Mouse (Mus musculus): ENCODE measurements around the gene Arf1. TPM values are rescaled to one million over a fixed set of nuclear protein-coding genes. Genes with fewer than 3 reads are reported as not detected.
A peak's percentile ranks its signal among the peaks of the same experiment; 100 is the strongest.

Arf1 gene
- polyA plus RNA-seq, 1 experiment from 2014 or later: 557 TPM

DNA sequence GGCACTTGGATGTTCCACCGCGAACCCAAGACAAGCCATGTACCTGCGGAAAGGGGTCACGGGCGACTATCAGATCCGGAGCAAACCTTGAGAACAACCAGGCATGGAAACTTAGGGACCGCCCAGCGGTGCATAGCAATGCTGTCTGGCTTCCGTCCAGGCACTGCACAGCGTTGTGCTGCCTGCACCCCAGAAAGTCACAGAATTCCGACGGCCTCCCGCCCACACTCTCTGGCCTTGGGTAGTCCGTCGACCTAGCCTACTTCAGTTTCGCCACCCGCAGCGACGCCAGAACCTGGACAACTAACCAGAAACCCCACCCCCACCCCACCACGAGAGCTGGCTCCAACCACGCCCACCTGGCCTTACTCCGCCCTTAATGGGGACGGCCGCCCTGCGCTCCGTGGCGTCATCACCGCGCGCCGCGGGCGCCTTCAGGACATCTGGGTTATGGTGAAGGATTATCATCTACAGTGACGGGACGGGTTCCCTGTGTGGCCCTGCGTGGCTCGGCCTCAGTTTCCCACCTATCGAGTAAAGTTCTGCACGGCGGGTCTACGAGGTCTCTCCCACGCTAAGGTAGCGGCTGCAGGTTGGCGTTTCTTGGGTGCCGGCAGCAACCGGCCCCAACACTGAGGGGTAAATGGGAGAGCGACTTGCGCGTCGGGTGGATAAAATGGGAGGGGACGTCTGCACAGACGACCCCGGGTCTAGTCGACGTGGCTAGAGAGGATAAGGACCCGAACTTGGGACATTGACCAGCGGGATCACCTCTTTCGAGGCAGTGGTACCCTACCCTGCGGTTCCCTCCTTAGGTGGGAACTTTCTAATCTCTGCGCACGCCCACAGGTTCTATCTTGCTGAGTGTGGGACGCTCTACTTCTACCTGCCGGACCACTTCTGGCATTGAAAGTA lies 25.7 kb downstream of the Arf1 start, which contains the start of gene Mrpl55:
Mrpl55 (plus strand) TSS at position 406 of the 915 bp plus-strand sequence.
- Histone ChIP-seq H3K9me3 (ENCODE audit: control insufficient read depth, low read length) (no peaks in the 10 kb centered on the region), H3K4me2 (ENCODE audit: low read length) (peak within 1 kb of the TSS; percentile 95), H3K9ac (ENCODE audit: low read length) (peak within 1 kb of the TSS; percentile 87), H3K27ac (replicated peaks in 1 of 2; ENCODE audit: control insufficient read depth in 1 of 2, insufficient read depth in 1 of 2, low read depth in 2 of 2, low read length in 2 of 2) (peak within 1 kb of the TSS; percentile 74 to 91), H3K4me1 (ENCODE audit: control insufficient read depth in 2 of 2, insufficient read depth in 2 of 2, low read length in 2 of 2) (peaks cover 6 to 12% of the 10 kb centered on the region in 2 experiments), H3K36me3 (ENCODE audit: control insufficient read depth, insufficient read depth, low read length) (peaks cover 46% of the 10 kb centered on the region), H3K27me3 (ENCODE audit: control insufficient read depth, insufficient read depth, low read length) (no peaks in the 10 kb centered on the region), H3K4me3 (ENCODE audit: control insufficient read depth in 1 of 2, insufficient read depth in 1 of 2, low read depth in 1 of 2, low read length in 2 of 2) (peak within 1 kb of the TSS; percentile 83 to 86)
- WGBS: under 1% methylated on average over 63 of the region's 63 CpGs
- ATAC-seq (ENCODE audit: insufficient number of reproducible peaks, insufficient read depth, low FRiP score, low read depth): peak; percentile 83

DNA sequence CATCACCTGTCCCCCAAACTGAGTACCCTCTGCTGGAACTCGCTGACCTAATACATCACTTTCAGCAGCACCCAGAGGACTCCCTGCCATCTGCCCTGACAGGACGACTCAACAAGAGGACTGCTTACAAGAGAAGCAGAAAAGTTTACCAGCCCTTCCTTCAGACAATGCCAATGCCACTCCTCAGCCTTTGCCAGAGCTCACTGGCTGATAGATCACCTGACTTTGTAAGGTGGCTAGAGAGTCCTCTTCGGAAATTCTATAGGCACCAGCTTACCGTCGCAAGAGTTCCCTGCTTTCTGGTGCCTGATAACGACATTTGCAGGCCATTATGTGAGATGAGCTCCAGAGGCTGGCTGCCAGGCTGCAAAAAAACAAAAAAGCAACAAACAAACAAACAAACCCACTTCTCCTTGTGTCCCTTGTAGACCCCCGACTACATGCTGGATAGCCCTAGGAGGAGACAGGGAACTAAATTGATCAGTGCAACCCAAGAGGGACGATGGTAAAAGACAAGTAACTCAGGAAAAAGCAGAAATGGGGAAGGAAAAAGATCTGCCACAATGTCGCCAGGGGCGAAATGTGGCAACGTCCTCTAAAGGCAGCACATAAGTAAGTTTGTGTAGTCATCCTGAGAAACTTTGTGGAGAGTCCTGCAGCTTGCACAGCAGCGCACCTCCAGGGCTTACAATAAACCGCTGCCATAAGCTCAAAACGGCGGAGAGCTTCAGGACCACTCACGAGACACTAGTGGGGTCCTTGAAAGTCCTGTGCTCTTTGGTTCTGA lies 26.7 kb downstream of the Arf1 start:
- Histone ChIP-seq H3K4me1 (ENCODE audit: control insufficient read depth in 2 of 2, insufficient read depth in 2 of 2, low read length in 2 of 2) (peaks cover 6 to 12% of the 10 kb centered on the region in 2 experiments), H3K4me2 (ENCODE audit: low read length) (peak overlapping the region; percentile 95), H3K9ac (ENCODE audit: low read length) (peak overlapping the region; percentile 87), H3K27me3 (ENCODE audit: control insufficient read depth, insufficient read depth, low read length) (no peaks in the 10 kb centered on the region), H3K36me3 (ENCODE audit: control insufficient read depth, insufficient read depth, low read length) (peaks cover 37% of the 10 kb centered on the region), H3K4me3 (ENCODE audit: control insufficient read depth in 1 of 2, insufficient read depth in 1 of 2, low read depth in 1 of 2, low read length in 2 of 2) (peak overlapping the region; percentile 83 to 86), H3K9me3 (ENCODE audit: control insufficient read depth, low read length) (no peaks in the 10 kb centered on the region), H3K27ac (replicated peaks in 1 of 2; ENCODE audit: control insufficient read depth in 1 of 2, insufficient read depth in 1 of 2, low read depth in 2 of 2, low read length in 2 of 2) (peak overlapping the region; percentile 74 to 91)
- 25% methylated on average over 16 of the region's 16 CpGs for WGBS
- peak; percentile 11; the same call in 1 of the 2 replicates for ATAC-seq (ENCODE audit: insufficient number of reproducible peaks, insufficient read depth, low FRiP score, low read depth)

DNA sequence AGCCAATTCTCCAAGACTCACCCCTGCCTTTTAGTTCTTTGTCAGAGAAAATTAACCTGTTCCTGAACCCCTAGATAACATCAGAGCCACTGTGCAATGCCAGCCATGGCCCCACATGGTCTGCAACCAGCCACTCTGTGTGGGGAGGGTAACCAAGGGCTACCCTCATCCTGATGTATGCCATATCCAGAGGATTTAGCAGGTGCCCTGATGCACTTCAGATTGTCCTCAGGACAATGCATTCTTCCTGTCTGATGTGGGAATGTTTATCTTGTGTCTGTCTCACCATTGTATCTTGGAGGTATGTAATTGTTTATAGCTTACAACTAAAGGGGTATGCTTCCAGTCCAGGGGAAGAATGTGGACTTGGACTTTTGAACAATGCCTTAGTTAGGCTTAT lies 31.8 kb downstream of the Arf1 start:
- H3K9ac ChIP-seq (ENCODE audit: low read length): no peak overlapping the region
- H3K9me3 ChIP-seq (ENCODE audit: control insufficient read depth, low read length): no peaks in the 10 kb centered on the region
- peaks cover 2 to 3% of the 10 kb centered on the region in 2 experiments for H3K4me1 ChIP-seq (ENCODE audit: control insufficient read depth in 2 of 2, insufficient read depth in 2 of 2, low read length in 2 of 2)
- peaks cover 9% of the 10 kb centered on the region; the same call in 1 of the 2 replicates for H3K36me3 ChIP-seq (ENCODE audit: control insufficient read depth, insufficient read depth, low read length)
- no peak overlapping the region for H3K4me3 ChIP-seq (ENCODE audit: control insufficient read depth in 1 of 2, insufficient read depth in 1 of 2, low read depth in 1 of 2, low read length in 2 of 2)
- H3K27me3 ChIP-seq (ENCODE audit: control insufficient read depth, insufficient read depth, low read length): no peaks in the 10 kb centered on the region
- no peak for ATAC-seq (ENCODE audit: insufficient number of reproducible peaks, insufficient read depth, low FRiP score, low read depth)
- no peak overlapping the region for H3K27ac ChIP-seq (replicated peaks in 1 of 2; ENCODE audit: control insufficient read depth in 1 of 2, insufficient read depth in 1 of 2, low read depth in 2 of 2, low read length in 2 of 2)
- H3K4me2 ChIP-seq (ENCODE audit: low read length): no peak overlapping the region

DNA sequence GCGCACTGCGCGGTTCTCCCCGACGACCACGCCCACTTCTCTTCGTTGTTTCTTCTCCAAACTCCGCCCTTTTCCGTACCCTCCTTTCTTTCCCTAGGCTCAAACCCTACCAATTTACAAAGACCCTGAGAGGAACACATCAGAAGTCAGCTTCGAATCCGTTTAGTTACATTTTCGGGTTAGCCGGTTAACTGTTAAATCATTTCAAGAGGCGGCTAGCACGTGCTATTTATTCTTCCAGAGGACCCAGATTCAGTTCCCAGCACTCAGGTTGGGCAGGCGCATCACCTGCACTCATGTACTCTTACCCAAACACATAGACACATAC lies 36.0 kb downstream of the Arf1 start, which contains the start of gene Guk1:
Guk1 (minus strand) TSS at position 154 of the 328 bp plus-strand sequence.
- Histone ChIP-seq H3K27ac (replicated peaks in 1 of 2; ENCODE audit: control insufficient read depth in 1 of 2, insufficient read depth in 1 of 2, low read depth in 2 of 2, low read length in 2 of 2) (peak within 1 kb of the TSS; percentile 84 to 91), H3K36me3 (ENCODE audit: control insufficient read depth, insufficient read depth, low read length) (0 out of 2 replicates have a peak, but pooled peaks cover under 1% of the 10 kb centered on the region), H3K27me3 (ENCODE audit: control insufficient read depth, insufficient read depth, low read length) (no peaks in the 10 kb centered on the region), H3K9me3 (ENCODE audit: control insufficient read depth, low read length) (no peaks in the 10 kb centered on the region), H3K4me3 (ENCODE audit: control insufficient read depth in 1 of 2, insufficient read depth in 1 of 2, low read depth in 1 of 2, low read length in 2 of 2) (peak within 1 kb of the TSS; percentile 64 to 68), H3K9ac (ENCODE audit: low read length) (peak within 1 kb of the TSS; percentile 86), H3K4me2 (ENCODE audit: low read length) (peak within 1 kb of the TSS; percentile 83), H3K4me1 (ENCODE audit: control insufficient read depth in 2 of 2, insufficient read depth in 2 of 2, low read length in 2 of 2) (peaks cover 0 to 4% of the 10 kb centered on the region in 2 experiments; a peak in 1 of 4 replicates)
- WGBS: 6% methylated on average over 16 of the region's 16 CpGs
- peak; percentile 1; the same call in 1 of the 2 replicates for ATAC-seq (ENCODE audit: insufficient number of reproducible peaks, insufficient read depth, low FRiP score, low read depth)

DNA sequence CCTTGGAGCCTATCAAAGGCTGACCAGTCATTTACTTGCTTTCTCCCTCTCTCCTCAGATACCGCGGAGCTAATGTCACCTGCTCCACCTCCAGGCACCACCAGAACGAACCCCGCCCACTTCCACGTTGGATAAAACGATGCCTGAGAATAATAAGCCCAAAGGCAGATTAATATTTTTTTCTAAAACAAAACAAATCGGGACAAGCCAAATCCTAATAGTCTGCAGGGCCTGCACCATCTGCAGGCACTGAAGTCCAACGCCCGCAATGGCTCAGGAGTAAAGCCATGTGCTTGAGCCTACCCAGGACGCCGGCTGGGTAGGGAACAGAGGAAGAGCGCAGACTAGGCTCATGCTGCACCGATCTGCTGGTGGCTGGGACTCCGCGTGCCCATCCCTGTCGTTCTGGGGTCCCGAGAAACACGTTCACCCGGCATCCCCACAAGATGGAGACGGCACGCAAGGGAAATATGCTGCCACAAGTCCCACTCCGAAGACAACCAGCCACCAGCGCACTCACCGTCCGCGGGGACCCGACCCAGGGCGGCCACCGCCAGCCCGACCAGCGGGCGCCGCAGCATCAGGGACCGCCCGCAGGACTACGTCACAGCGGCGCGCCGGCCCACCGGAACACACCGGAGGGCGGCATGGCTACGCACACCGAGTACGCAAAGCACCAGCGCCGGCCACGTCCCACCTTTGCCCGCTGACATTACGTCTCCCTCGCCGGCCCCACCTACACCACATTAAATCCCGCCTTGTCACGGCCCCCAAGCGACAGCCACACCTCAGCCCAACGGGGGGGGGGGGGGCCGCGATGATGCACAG lies 36.6 kb downstream of the Arf1 start:
- Histone ChIP-seq H3K4me3 (ENCODE audit: control insufficient read depth in 1 of 2, insufficient read depth in 1 of 2, low read depth in 1 of 2, low read length in 2 of 2) (peak overlapping the region; percentile 64 to 68), H3K9me3 (ENCODE audit: control insufficient read depth, low read length) (no peaks in the 10 kb centered on the region), H3K9ac (ENCODE audit: low read length) (peak overlapping the region; percentile 86), H3K36me3 (ENCODE audit: control insufficient read depth, insufficient read depth, low read length) (peaks cover 6% of the 10 kb centered on the region; the same call in 1 of the 2 replicates), H3K4me2 (ENCODE audit: low read length) (peak overlapping the region; percentile 83), H3K4me1 (ENCODE audit: control insufficient read depth in 2 of 2, insufficient read depth in 2 of 2, low read length in 2 of 2) (peaks cover 0 to 4% of the 10 kb centered on the region in 2 experiments; a peak in 1 of 4 replicates), H3K27ac (replicated peaks in 1 of 2; ENCODE audit: control insufficient read depth in 1 of 2, insufficient read depth in 1 of 2, low read depth in 2 of 2, low read length in 2 of 2) (peak overlapping the region; percentile 84 to 91), H3K27me3 (ENCODE audit: control insufficient read depth, insufficient read depth, low read length) (no peaks in the 10 kb centered on the region)
- ATAC-seq (ENCODE audit: insufficient number of reproducible peaks, insufficient read depth, low FRiP score, low read depth): peak; percentile 93
- WGBS: under 1% methylated on average over 57 of the region's 59 CpGs

DNA sequence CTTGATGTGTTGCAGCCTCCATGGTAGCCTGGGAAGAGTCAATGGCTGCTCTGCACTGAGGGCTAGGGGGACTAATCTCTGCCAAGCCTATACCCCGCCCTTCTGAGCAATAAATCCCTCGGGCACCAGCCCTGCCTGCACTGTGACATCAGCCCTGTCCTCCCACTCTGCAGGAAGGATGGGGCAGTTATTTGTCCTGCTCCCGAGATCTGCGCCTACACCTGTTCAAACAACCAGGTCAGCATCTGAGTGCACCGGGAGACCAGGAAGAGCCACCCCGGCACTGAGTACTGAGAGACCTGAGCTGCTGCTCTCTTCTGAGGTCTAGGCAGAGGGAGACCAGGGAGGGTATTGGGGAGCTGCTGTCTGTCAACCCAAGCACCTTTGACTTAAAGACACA lies 40.4 kb downstream of the Arf1 start:
- no peak overlapping the region for H3K4me3 ChIP-seq (ENCODE audit: control insufficient read depth in 1 of 2, insufficient read depth in 1 of 2, low read depth in 1 of 2, low read length in 2 of 2)
- no peaks in the 10 kb centered on the region for H3K9me3 ChIP-seq (ENCODE audit: control insufficient read depth, low read length)
- H3K4me1 ChIP-seq (ENCODE audit: control insufficient read depth in 2 of 2, insufficient read depth in 2 of 2, low read length in 2 of 2): peaks cover 10 to 20% of the 10 kb centered on the region in 2 experiments
- H3K27me3 ChIP-seq (ENCODE audit: control insufficient read depth, insufficient read depth, low read length): no peaks in the 10 kb centered on the region
- H3K9ac ChIP-seq (ENCODE audit: low read length): no peak overlapping the region
- ATAC-seq (ENCODE audit: insufficient number of reproducible peaks, insufficient read depth, low FRiP score, low read depth): no peak
- no peak overlapping the region for H3K27ac ChIP-seq (replicated peaks in 1 of 2; ENCODE audit: control insufficient read depth in 1 of 2, insufficient read depth in 1 of 2, low read depth in 2 of 2, low read length in 2 of 2)
- H3K4me2 ChIP-seq (ENCODE audit: low read length): no peak overlapping the region
- WGBS: 78% methylated on average over 6 of the region's 6 CpGs
- peaks cover 35% of the 10 kb centered on the region for H3K36me3 ChIP-seq (ENCODE audit: control insufficient read depth, insufficient read depth, low read length)

DNA sequence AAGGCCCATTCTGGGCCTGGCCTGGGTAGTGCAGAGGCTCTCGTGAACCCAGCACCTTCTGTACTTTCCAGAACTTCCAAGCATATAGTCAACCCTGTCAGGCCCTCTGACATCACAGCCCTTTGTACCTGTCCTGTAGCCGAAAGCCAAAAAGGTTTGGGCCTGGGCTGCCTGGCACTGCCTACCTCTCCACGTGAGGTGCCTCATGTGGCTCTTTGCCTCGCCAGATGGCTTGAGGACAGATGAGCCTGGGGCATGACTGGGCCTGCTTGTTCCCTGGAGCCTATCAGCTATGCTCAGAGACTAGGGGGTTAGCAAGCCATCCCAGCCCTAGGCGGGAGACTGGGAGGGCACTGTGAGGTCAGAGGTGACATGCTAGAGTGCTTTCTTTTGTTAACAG lies 42.6 kb downstream of the Arf1 start:
- ATAC-seq (ENCODE audit: insufficient number of reproducible peaks, insufficient read depth, low FRiP score, low read depth): no peak
- Histone ChIP-seq H3K9ac (ENCODE audit: low read length) (no peak overlapping the region), H3K4me2 (ENCODE audit: low read length) (no peak overlapping the region), H3K9me3 (ENCODE audit: control insufficient read depth, low read length) (no peaks in the 10 kb centered on the region), H3K27ac (replicated peaks in 1 of 2; ENCODE audit: control insufficient read depth in 1 of 2, insufficient read depth in 1 of 2, low read depth in 2 of 2, low read length in 2 of 2) (no peak overlapping the region), H3K4me1 (ENCODE audit: control insufficient read depth in 2 of 2, insufficient read depth in 2 of 2, low read length in 2 of 2) (peaks cover 12 to 22% of the 10 kb centered on the region in 2 experiments), H3K4me3 (ENCODE audit: control insufficient read depth in 1 of 2, insufficient read depth in 1 of 2, low read depth in 1 of 2, low read length in 2 of 2) (no peak overlapping the region), H3K27me3 (ENCODE audit: control insufficient read depth, insufficient read depth, low read length) (no peaks in the 10 kb centered on the region), H3K36me3 (ENCODE audit: control insufficient read depth, insufficient read depth, low read length) (peaks cover 35% of the 10 kb centered on the region)
- WGBS: 85% methylated on average over 5 of the region's 5 CpGs

Measured in heart, embryonic 14.5 days (tissue).